Mouse (Mus musculus): ENCODE data around the gene Shisa9. TPM values are rescaled to one million over a fixed set of nuclear protein-coding genes. Genes with fewer than 3 reads are reported as not detected.
A peak's percentile ranks its signal among the peaks of the same experiment; 100 is the strongest.
"Not testable (repeated sequence)": the region's sequence is repeated elsewhere in the genome, so short reads cannot be mapped to it uniquely, and the experiment has no call there.

Shisa9 gene
- 10.4 and 14.3 TPM in 2 replicates for polyA plus RNA-seq (2015; fragmentation: Nextera tagmentation; extraction: Ambion mirVana)

DNA sequence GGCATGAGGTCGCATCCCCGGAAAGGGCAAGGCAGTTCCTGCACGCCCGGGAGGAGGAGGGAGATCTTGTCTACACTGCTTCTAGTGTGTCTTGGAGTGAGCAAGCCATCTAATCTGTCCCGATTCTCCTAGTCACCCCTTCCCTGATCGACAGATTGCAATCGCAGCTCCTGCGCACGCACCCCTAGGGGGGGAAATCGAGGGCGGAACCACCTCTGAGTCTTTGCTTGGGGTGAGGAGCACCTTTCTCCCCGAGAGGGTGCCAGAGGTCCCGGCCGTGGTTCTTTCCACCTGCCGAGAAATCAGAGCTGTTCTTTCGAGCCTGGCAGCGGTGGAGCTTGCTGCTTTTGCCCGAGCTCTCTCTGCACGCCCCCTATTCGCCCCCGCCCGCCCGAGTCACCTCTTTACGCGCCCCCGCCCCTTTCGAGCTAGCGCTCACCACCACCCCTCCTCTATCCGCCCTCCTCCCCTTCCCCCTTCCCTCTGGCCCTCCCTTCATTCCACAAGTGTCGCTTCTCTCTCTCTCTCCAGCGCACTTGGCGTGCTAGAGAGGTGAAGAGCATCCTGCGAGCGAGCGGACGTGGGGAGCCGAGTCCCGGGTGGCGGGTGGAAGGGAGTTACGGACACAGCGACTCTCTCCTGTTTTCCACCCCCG, at the start of gene Shisa9:
Gene Shisa9, plus strand, starts transcription at position 498 of the 655 bp plus-strand sequence.
- H3K4me2 ChIP-seq = peak within 1 kb of the TSS; percentile 99
- peaks cover 44% of the 10 kb centered on the region for H3K4me1 ChIP-seq (replicated peaks)
- peak; percentile 76 for ATAC-seq (ENCODE audit: low FRiP score, low read depth)
- H3K9me3 ChIP-seq = no peaks in the 10 kb centered on the region
- H3K4me3 ChIP-seq = peak within 1 kb of the TSS; percentile 82
- peaks cover 13% of the 10 kb centered on the region; the same call in 1 of the 2 replicates for H3K27me3 ChIP-seq
- peak within 1 kb of the TSS; percentile 78 for H3K27ac ChIP-seq (replicated peaks)
- no peaks in the 10 kb centered on the region for H3K36me3 ChIP-seq
- peak within 1 kb of the TSS; percentile 73 for H3K9ac ChIP-seq
- 0% methylated on average over 38 of the region's 42 CpGs for WGBS

DNA sequence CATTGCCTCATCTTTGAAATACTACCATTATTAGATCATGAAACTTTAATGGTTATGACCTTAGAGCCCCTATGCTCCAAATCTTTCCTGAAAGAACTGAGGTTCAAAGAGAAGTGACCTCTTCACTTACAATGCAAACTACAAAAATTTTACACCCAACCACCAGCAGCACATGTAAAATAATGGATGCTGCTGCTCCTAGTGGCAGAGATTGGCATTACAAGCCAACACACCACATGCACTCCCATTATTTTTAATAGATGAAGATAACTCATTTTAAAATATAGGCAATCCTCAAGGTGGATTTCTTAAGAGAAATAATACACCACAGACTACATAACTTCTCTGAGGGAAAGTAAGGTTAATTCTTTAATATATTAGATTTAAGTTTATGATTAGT, 43.4 kb upstream of the Shisa9 start:
- no peak overlapping the region for H3K4me2 ChIP-seq
- ATAC-seq (ENCODE audit: low FRiP score, low read depth) = no peak
- no peak overlapping the region for H3K4me3 ChIP-seq
- no peak overlapping the region for H3K9ac ChIP-seq
- no peaks in the 10 kb centered on the region for H3K27me3 ChIP-seq
- H3K4me1 ChIP-seq (replicated peaks) = no peaks in the 10 kb centered on the region
- H3K27ac ChIP-seq (replicated peaks) = no peak overlapping the region
- no peaks in the 10 kb centered on the region for H3K9me3 ChIP-seq
- H3K36me3 ChIP-seq = no peaks in the 10 kb centered on the region

DNA sequence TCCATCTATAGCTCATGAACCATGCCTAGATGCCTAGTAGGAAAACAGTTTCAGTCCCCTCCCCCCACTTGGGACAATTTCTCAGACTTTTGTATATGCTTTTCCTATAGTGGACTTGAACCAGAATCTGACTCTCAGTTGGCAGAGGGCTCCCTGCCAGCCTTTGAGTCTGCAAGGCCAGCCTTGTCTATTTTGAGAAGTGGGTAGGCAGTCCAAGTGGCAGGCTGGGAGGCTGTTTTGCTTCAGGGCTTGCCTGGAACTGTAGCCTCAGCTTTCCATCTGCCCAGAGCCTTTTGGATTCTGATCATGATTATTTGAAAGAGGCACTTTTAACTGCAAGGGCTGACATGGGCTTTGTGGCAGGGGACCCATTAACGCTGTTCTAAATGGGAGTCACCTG, 23.2 kb upstream of the Shisa9 start:
- Histone ChIP-seq H3K27ac (replicated peaks) (no peak overlapping the region), H3K9ac (no peak overlapping the region), H3K27me3 (no peaks in the 10 kb centered on the region), H3K4me2 (no peak overlapping the region), H3K4me1 (replicated peaks) (no peaks in the 10 kb centered on the region), H3K9me3 (no peaks in the 10 kb centered on the region), H3K4me3 (no peak overlapping the region), H3K36me3 (no peaks in the 10 kb centered on the region)
- no peak for ATAC-seq (ENCODE audit: low FRiP score, low read depth)
- 90% methylated on average over 1 of the region's 1 CpGs for WGBS

DNA sequence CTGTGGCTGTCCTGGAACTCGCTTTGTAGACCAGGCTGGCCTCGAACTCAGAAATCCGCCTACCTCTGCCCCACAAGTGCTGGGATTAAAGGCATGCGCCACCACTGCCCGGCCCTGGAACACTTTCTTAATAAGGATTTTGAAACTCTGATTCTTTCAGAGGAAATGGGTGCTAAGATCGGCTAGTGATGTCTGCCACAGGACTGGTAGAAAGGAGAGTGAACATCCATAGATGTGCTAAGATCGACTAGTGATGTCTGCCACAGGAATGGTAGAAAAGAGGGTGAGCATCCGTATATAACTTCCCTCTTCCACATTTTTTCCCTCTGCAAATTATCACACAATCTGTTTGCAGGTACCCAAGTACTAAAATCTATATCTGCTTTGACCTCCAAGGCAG, 17.9 kb upstream of the Shisa9 start:
- no peaks in the 10 kb centered on the region for H3K4me1 ChIP-seq (replicated peaks)
- H3K4me3 ChIP-seq = no peak overlapping the region
- no peaks in the 10 kb centered on the region for H3K9me3 ChIP-seq
- no peaks in the 10 kb centered on the region for H3K27me3 ChIP-seq
- H3K9ac ChIP-seq = no peak overlapping the region
- 92% methylated on average over 8 of the region's 8 CpGs for WGBS
- ATAC-seq (ENCODE audit: low FRiP score, low read depth) = no peak
- no peak overlapping the region for H3K27ac ChIP-seq (replicated peaks)
- no peaks in the 10 kb centered on the region for H3K36me3 ChIP-seq
- no peak overlapping the region for H3K4me2 ChIP-seq

DNA sequence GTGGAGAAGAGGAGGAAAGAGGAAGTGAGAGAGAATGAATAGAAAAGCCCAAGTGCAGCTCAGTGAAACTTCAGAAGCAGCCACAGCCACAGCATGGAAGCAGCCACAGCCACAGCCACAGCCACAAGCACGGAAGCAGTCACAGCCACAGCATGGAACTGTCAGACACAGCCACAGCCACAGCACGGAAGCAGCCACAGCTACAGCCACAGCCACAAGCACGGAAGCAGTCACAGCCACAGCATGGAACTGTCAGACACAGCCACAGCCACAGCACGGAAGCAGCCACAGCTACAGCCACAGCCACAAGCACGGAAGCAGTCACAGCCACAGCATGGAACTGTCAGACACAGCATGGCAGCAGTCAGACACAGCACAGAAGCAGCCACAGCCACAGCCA, 17.1 kb upstream of the Shisa9 start:
- not testable (repeated sequence) for H3K4me3 ChIP-seq; H3K9ac ChIP-seq; ATAC-seq (ENCODE audit: low FRiP score, low read depth); H3K4me2 ChIP-seq; H3K27me3 ChIP-seq; H3K36me3 ChIP-seq; H3K9me3 ChIP-seq; H3K27ac ChIP-seq (replicated peaks); H3K4me1 ChIP-seq (replicated peaks)
- WGBS = 95% methylated on average over 5 of the region's 5 CpGs

DNA sequence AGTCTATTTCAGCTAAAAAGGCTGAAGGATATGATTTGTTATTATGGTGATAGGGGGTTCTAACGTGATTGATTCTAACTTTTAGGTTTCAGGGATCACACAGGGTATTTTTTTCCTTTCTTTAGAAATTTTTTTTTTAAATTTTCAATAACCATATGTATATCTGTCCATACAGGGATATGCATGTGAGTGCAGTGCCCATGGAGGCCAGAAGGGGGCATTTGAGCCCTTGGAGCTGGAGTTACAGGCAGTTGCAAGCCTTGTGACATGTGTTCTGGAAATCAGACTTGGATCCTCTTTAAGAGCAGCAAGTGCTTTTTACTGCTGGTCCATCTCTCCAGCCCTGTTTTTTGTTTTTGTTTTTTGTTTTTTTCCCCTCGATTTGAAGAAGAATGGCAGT, 16.3 kb upstream of the Shisa9 start:
- H3K4me2 ChIP-seq = no peak overlapping the region
- no peaks in the 10 kb centered on the region for H3K27me3 ChIP-seq
- ATAC-seq (ENCODE audit: low FRiP score, low read depth) = no peak
- 74% methylated on average over 2 of the region's 2 CpGs for WGBS
- H3K9ac ChIP-seq = no peak overlapping the region
- H3K27ac ChIP-seq (replicated peaks) = no peak overlapping the region
- no peak overlapping the region for H3K4me3 ChIP-seq
- no peaks in the 10 kb centered on the region for H3K9me3 ChIP-seq
- H3K36me3 ChIP-seq = no peaks in the 10 kb centered on the region
- H3K4me1 ChIP-seq (replicated peaks) = no peaks in the 10 kb centered on the region

DNA sequence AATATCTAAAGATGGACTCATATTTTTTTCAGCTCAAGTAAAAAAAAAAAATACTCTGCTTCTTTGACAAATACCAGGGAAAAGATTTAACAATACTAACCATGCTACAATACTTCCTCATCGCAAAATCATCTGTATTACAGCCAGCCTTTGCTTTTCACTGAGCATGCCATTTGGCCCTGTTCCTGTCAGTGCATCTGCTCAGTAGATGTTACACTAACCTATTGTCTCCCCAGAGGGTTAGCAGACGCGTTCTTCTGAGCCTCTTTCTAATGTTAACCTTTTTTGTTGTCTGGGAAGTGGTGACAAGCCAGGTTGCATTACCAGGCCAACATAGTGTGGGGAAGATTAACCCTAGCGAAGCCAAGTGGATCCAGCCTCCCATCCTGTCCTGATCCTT, 10.2 kb upstream of the Shisa9 start:
- WGBS = 36% methylated on average over 4 of the region's 4 CpGs
- Histone ChIP-seq H3K4me2 (no peak overlapping the region), H3K4me3 (no peak overlapping the region), H3K27ac (replicated peaks) (no peak overlapping the region), H3K27me3 (no peaks in the 10 kb centered on the region), H3K9me3 (no peaks in the 10 kb centered on the region), H3K36me3 (no peaks in the 10 kb centered on the region), H3K4me1 (replicated peaks) (0 out of 2 replicates have a peak, but pooled peaks cover 5% of the 10 kb centered on the region), H3K9ac (no peak overlapping the region)
- no peak for ATAC-seq (ENCODE audit: low FRiP score, low read depth)

DNA sequence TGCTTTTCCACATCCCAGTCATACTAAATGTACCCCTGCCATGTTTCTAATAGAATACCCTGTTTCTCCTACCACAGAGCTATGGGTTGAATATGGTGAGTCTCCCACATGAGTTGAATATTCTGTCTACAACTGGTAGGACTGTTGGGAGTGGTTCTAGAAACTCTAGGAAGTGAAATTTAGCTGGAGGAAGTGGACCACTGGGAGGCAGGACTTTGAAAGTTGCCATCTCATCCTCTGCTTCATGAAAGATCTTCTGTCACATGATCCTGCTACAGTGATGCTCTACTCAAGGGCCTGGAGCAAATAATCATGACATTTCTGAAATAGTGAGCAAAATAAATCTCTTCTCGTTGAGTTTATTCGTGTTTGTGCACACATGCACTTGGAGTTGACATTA, 7.2 kb upstream of the Shisa9 start:
- Histone ChIP-seq H3K27me3 (no peaks in the 10 kb centered on the region), H3K27ac (replicated peaks) (no peak overlapping the region), H3K9ac (no peak overlapping the region), H3K4me2 (no peak overlapping the region), H3K36me3 (no peaks in the 10 kb centered on the region), H3K4me1 (replicated peaks) (0 out of 2 replicates have a peak, but pooled peaks cover 5% of the 10 kb centered on the region), H3K4me3 (no peak overlapping the region), H3K9me3 (no peaks in the 10 kb centered on the region)
- WGBS = 82% methylated on average over 2 of the region's 2 CpGs
- no peak for ATAC-seq (ENCODE audit: low FRiP score, low read depth)

DNA sequence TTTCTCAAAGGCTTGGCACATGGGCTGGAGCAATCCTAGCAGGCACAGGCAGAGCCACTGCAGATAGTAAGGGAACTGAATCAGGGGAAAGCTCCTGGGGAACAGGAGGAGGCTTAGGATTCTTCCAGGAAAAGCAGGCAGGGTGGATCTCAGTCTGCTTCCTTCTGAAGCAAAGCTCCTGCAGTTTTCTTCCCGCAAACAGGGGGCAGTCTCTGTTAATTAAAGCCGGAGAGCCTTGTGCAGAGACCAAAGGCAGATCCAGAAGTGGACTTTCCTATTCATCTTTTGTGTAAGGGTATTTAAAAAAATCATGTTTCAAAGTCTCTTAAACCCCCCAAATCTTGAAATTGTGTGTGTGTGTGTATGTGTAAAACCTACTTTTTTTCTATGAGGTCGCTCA, 3.1 kb upstream of the Shisa9 start:
- Histone ChIP-seq H3K4me3 (no peak overlapping the region), H3K36me3 (no peaks in the 10 kb centered on the region), H3K4me1 (replicated peaks) (peaks cover 23% of the 10 kb centered on the region), H3K9ac (no peak overlapping the region), H3K27me3 (0 out of 2 replicates have a peak, but pooled peaks cover 4% of the 10 kb centered on the region), H3K4me2 (no peak overlapping the region), H3K27ac (replicated peaks) (no peak overlapping the region), H3K9me3 (no peaks in the 10 kb centered on the region)
- 17% methylated on average over 3 of the region's 3 CpGs for WGBS
- ATAC-seq (ENCODE audit: low FRiP score, low read depth) = no peak

DNA sequence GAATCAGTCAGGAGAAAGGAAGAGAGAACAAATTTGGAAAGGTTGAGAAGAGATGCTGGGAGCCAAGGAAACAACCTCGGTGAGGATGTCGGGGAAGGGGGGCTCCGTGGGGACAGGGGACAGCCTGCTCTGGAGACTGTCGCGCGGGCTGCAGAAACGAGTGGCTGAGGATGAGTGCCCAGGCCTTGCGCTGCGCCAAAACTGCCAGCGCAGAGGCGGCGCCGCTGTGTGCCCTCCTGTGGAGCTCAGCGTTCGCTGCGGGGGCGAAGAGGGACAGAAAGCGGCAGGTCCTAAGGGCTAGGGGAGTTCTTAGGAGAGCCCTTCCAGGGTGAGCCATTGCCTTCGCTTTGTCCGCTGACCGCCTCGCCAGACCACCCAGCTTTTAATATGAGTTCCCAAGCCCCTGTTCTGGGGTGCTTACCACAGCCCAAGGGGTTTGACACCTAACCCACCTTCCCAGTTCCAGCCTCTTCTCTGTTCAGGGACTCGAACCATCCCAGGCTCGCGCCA, 752 bp upstream of the Shisa9 start:
- Histone ChIP-seq H3K9ac (peak overlapping the region; percentile 73), H3K4me2 (peak overlapping the region; percentile 99), H3K27ac (replicated peaks) (peak overlapping the region; percentile 78), H3K4me1 (replicated peaks) (peaks cover 41% of the 10 kb centered on the region), H3K27me3 (peaks cover 13% of the 10 kb centered on the region; the same call in 1 of the 2 replicates), H3K9me3 (no peaks in the 10 kb centered on the region), H3K4me3 (peak overlapping the region; percentile 82), H3K36me3 (no peaks in the 10 kb centered on the region)
- under 1% methylated on average over 25 of the region's 25 CpGs for WGBS
- peak; percentile 29 for ATAC-seq (ENCODE audit: low FRiP score, low read depth)

DNA sequence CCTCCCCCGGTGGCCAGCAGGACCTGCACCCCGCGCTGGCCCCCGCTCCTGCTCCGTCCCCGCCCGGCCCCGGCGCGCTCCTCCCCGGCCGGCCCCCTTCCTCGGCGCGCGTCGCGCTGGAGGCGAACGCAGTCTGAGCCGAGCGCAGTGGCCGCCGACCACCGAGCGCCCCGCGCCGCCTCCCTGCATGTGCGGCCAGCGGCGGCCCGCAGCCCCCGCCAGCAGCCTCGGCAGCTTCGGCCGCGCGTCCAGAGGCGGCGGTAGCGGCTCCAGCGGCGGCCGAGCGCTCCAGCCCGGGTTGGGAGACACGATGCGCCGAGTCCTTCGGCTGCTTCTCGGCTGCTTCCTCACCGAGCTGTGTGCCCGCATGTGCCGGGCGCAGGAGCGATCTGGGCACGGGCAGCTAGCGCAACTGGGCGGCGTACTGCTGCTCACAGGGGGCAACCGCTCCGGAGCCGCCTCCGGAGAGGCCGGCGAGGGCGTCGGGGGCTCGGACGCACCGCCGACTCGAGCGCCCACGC, 418 bp downstream of the Shisa9 start:
- Histone ChIP-seq H3K27ac (replicated peaks) (peak overlapping the region; percentile 78), H3K27me3 (peaks cover 13% of the 10 kb centered on the region; the same call in 1 of the 2 replicates), H3K9me3 (no peaks in the 10 kb centered on the region), H3K4me1 (replicated peaks) (peaks cover 44% of the 10 kb centered on the region), H3K4me3 (peak overlapping the region; percentile 82), H3K36me3 (no peaks in the 10 kb centered on the region), H3K4me2 (peak overlapping the region; percentile 99), H3K9ac (peak overlapping the region; percentile 73)
- peak; percentile 81 for ATAC-seq (ENCODE audit: low FRiP score, low read depth)
- WGBS = under 1% methylated on average over 53 of the region's 76 CpGs

DNA sequence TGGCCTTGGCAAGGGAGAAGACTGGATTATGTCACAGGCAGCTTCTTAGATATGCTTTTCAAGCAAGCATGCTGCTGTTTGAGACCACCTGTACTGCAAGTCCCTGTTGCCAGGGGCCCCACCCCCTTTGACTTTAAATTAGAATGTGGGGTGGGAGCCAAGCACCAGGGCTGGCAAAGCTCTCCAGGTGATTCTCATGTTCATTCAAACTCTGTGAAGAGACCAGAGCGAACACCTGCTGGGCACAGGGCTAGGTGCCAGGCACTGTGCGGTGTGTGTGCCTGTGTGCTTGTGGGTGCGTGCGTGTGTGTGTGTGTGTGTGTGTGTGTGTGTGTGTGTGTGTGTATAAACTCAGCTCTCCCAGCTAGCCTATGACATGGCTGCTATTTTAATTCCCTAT, 3.1 kb downstream of the Shisa9 start:
- Histone ChIP-seq H3K4me2 (peak overlapping the region; percentile 99), H3K4me3 (peak overlapping the region; percentile 82), H3K9me3 (no peaks in the 10 kb centered on the region), H3K4me1 (replicated peaks) (peaks cover 44% of the 10 kb centered on the region), H3K27ac (replicated peaks) (no peak overlapping the region), H3K9ac (no peak overlapping the region), H3K36me3 (no peaks in the 10 kb centered on the region), H3K27me3 (peaks cover 13% of the 10 kb centered on the region; the same call in 1 of the 2 replicates)
- no peak for ATAC-seq (ENCODE audit: low FRiP score, low read depth)
- WGBS = 69% methylated on average over 4 of the region's 4 CpGs
